8 mouse cellular contexts compared by ENCODE assay signal in the genomic region with DNA sequence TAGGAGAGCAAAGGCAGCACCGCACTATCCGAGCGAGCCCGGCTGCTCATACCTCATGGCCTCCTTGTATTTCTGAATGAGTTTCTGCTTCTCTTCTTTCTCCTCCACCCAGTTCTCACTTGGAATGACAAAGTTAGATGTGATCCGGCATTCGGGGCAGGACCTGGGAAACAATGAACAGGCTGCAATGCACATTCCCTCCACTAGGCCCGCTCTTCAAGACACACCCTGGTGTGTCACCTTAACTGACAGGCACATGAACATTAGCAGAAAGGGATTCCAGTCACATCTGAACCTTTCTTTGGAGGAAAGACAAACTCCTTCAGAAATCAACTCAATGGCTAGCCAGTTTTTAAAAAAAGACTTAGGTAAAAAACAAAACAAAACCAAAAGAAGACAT. TPM values are rescaled to one million over a fixed set of nuclear protein-coding genes. Genes with fewer than 3 reads are reported as not detected.
DNase-seq lines count a peak whose midpoint lies in the region; ATAC-seq and TF ChIP-seq lines count a peak whose summit lies in the region.

No protein-coding gene starts in this region.

- intact Hi-C loops in heart, adult 2 months (cut with DNase I), result no loop called here

- H3K27me3 ChIP-seq in heart, adult 2 months (ENCODE audit: control insufficient read depth, insufficient read depth, low read length), result no peaks in the 10 kb centered on the region
- no peaks in the 10 kb centered on the region for H3K27me3 ChIP-seq in heart, embryonic 12.5 days (replicated peaks)
- no peaks in the 10 kb centered on the region for H3K27me3 ChIP-seq in limb, embryonic 10.5 days (ENCODE audit: low read depth, poor library complexity, severe bottlenecking)

- H3K79me2 ChIP-seq in heart, adult 2 months (replicated peaks; ENCODE audit: control insufficient read depth, insufficient read depth, low read length), result no peaks in the 10 kb centered on the region

- H3K9ac ChIP-seq in heart, adult 2 months (ENCODE audit: low read depth, low read length), result no peak overlapping the region
- H3K9ac ChIP-seq in heart, embryonic 12.5 days, result no peak overlapping the region

- DNase-seq in heart, adult 2 months, result peak in 1 of 2 experiments; percentile 35
- peak; percentile 32 for DNase-seq in urinary bladder, postnatal 25 days (ENCODE audit: low spot score)
- no peak for DNase-seq in urinary bladder, postnatal 4 days (ENCODE audit: low spot score in 2 of 2)
- peak; percentile 61 for DNase-seq in limb, embryonic 10.5 days (ENCODE audit: low spot score)
- DNase-seq in yolk sac, embryonic 10.5 days (ENCODE audit: low spot score), result no peak
- DNase-seq in adipocyte (ENCODE audit: low spot score), result no peak

- H3K4me3 ChIP-seq in heart, adult 2 months, result no peak overlapping the region
- H3K4me3 ChIP-seq in heart, embryonic 12.5 days, result no peak overlapping the region
- no peak overlapping the region for H3K4me3 ChIP-seq in limb, embryonic 10.5 days

- no peak for TF ChIP-seq EP300 in heart, adult 2 months (IDR thresholded peaks at IDR 0.05; ENCODE audit: insufficient read depth, low read depth, low read length)

- H3K4me1 ChIP-seq in heart, adult 2 months (ENCODE audit: control insufficient read depth, insufficient read depth, low read length), result no peaks in the 10 kb centered on the region
- no peaks in the 10 kb centered on the region for H3K4me1 ChIP-seq in heart, embryonic 12.5 days (replicated peaks)
- H3K4me1 ChIP-seq in limb, embryonic 10.5 days, result no peaks in the 10 kb centered on the region

- no peak for TF ChIP-seq POLR2A in heart, adult 2 months (IDR thresholded peaks at IDR 0.05; ENCODE audit: insufficient read depth, low read depth, low read length)

- H3K36me3 ChIP-seq in heart, adult 2 months (ENCODE audit: control insufficient read depth, insufficient read depth, low read length), result no peaks in the 10 kb centered on the region
- peaks cover 42% of the 10 kb centered on the region for H3K36me3 ChIP-seq in heart, embryonic 12.5 days
- peaks cover 35% of the 10 kb centered on the region for H3K36me3 ChIP-seq in limb, embryonic 10.5 days

- 65% methylated on average over 7 of the region's 7 CpGs for WGBS in heart, adult 2 months
- WGBS in heart, embryonic 12.5 days, result 73% methylated on average over 7 of the region's 7 CpGs
- WGBS in limb, embryonic 10.5 days, result 80% methylated on average over 7 of the region's 7 CpGs

- peak; percentile 83 for TF ChIP-seq CTCF in heart, adult 2 months (IDR thresholded peaks at IDR 0.05)

- no peak for ATAC-seq in heart, embryonic 12.5 days (ENCODE audit: insufficient number of reproducible peaks, low FRiP score)
- ATAC-seq in frontal cortex, adult (ENCODE audit: low TSS enrichment), result no peak

- no peaks in the 10 kb centered on the region for H3K9me3 ChIP-seq in heart, embryonic 12.5 days (replicated peaks)
- H3K9me3 ChIP-seq in limb, embryonic 10.5 days (replicated peaks), result no peaks in the 10 kb centered on the region

- H3K4me2 ChIP-seq in heart, embryonic 12.5 days, result no peak overlapping the region

- no peak overlapping the region for H3K27ac ChIP-seq in heart, adult 2 months
- no peak overlapping the region for H3K27ac ChIP-seq in heart, embryonic 12.5 days (ENCODE audit: poor library complexity, severe bottlenecking)
- no peak overlapping the region for H3K27ac ChIP-seq in limb, embryonic 10.5 days

RNA-seq across cellular contexts. Expression of gene Rab19, which starts 19.4 kb away (rescaled TPM):
- under 1 TPM; 0.14 to 0.50 TPM for total RNA-seq in heart, adult 2 months (2021)
- polyA plus RNA-seq in heart, adult 2 months (2012; rRNA removed), result 0.61 and 0.73 TPM in 2 replicates
- polyA plus RNA-seq in heart, embryonic 12.5 days (2016; fragmentation: Nextera tagmentation; extraction: Ambion mirVana), result 0.42 and 0.67 TPM in 2 replicates
- 0.28 and 0.49 TPM in 2 replicates for polyA plus RNA-seq in limb, embryonic 10.5 days (2016; fragmentation: Nextera tagmentation; extraction: Ambion mirVana)

RNA-seq across cellular contexts. Expression of gene Mkrn1, which starts 19.9 kb away (rescaled TPM):
- total RNA-seq in heart, adult 2 months (2021), result 100 to 1,000 TPM in 1 of 2 experiments, 10 to 100 TPM in 1; 49.3 to 156 TPM
- polyA plus RNA-seq in heart, adult 2 months (2012; rRNA removed), result 28.9 and 48.8 TPM in 2 replicates
- 52.7 and 55.1 TPM in 2 replicates for polyA plus RNA-seq in heart, embryonic 12.5 days (2016; fragmentation: Nextera tagmentation; extraction: Ambion mirVana)
- polyA plus RNA-seq in limb, embryonic 10.5 days (2016; fragmentation: Nextera tagmentation; extraction: Ambion mirVana), result 28.2 and 35.5 TPM in 2 replicates

RNA-seq across cellular contexts. Expression of gene Slc37a3, which starts 22.9 kb away (rescaled TPM):
- 10 to 100 TPM; 18.8 to 19.3 TPM for total RNA-seq in heart, adult 2 months (2021)
- 9.2 and 16.8 TPM in 2 replicates for polyA plus RNA-seq in heart, adult 2 months (2012; rRNA removed)
- polyA plus RNA-seq in heart, embryonic 12.5 days (2016; fragmentation: Nextera tagmentation; extraction: Ambion mirVana), result 34.8 and 43.1 TPM in 2 replicates
- 43.1 and 48.9 TPM in 2 replicates for polyA plus RNA-seq in limb, embryonic 10.5 days (2016; fragmentation: Nextera tagmentation; extraction: Ambion mirVana)

Comparison
In these comparisons a context has a peak if more than half of its experiments do, and no peak if none do; other contexts are left out.
1. DNase-seq: peak in urinary bladder, postnatal 25 days (single experiment) and limb, embryonic 10.5 days (single experiment); none in urinary bladder, postnatal 4 days (0 of 2), yolk sac, embryonic 10.5 days (single experiment) and adipocyte (single experiment).